Mouse (Mus musculus) liver, embryonic 13.5 days (tissue): Measurements from ENCODE around the gene Ppcs. TPM values are rescaled to one million over a fixed set of nuclear protein-coding genes. Genes with fewer than 3 reads are reported as not detected.
A peak's percentile ranks its signal among the peaks of the same experiment; 100 is the strongest.

Experiments
- ATAC-seq: fragments of 200-750 bp; cut with Nextera tagmentation; 2 replicates; pipeline ENCODE4 v1.8.0; 2017; ENCODE audit warnings: low read depth, mild to moderate bottlenecking, moderate number of reproducible peaks, moderate library complexity
- DNase-seq: peaks from one replicate; pipeline ENCODE4 v3.0.0; 2022
- H3K27ac ChIP-seq: fragments of 300-500 bp; sonication (generic); 2 replicates; pipeline ENCODE4 v1.5.1; 2015; ENCODE audit warnings: moderate library complexity, mild to moderate bottlenecking, inconsistent platforms
- H3K27me3 ChIP-seq: fragments of 300-500 bp; sonication (generic); 2 replicates; pipeline ENCODE4 v1.6.1; 2015; ENCODE audit warnings: mild to moderate bottlenecking, inconsistent platforms
- H3K36me3 ChIP-seq: fragments of 300-500 bp; sonication (generic); 2 replicates; pipeline ENCODE4 v1.6.1; 2015; ENCODE audit warnings: mild to moderate bottlenecking, inconsistent platforms
- H3K4me1 ChIP-seq: fragments of 300-500 bp; sonication (generic); replicated peaks from 2 replicates; pipeline ENCODE4 v1.6.1; 2015; ENCODE audit warnings: inconsistent platforms
- H3K4me2 ChIP-seq: fragments of 300-500 bp; sonication (generic); 2 replicates; pipeline ENCODE4 v1.6.1; 2015; ENCODE audit warnings: inconsistent platforms, mild to moderate bottlenecking, moderate library complexity
- H3K4me3 ChIP-seq: fragments of 300-500 bp; sonication (generic); replicated peaks from 2 replicates; pipeline ENCODE4 v1.5.1; 2015; ENCODE audit warnings: mild to moderate bottlenecking, inconsistent platforms
- H3K9ac ChIP-seq: fragments of 300-500 bp; sonication (generic); 2 replicates; pipeline ENCODE4 v1.6.1; 2015; ENCODE audit warnings: mild to moderate bottlenecking, inconsistent platforms
- H3K9me3 ChIP-seq: fragments of 300-500 bp; sonication (generic); replicated peaks from 2 replicates; pipeline ENCODE4 v1.6.1; 2016; ENCODE audit warnings: inconsistent platforms
- WGBS: fragments of 180-500 bp; shearing (Covaris S2); methylation state at CpG from one replicate; pipeline ENCODE4 v1.1.7; 2015; ENCODE audit not compliant: insufficient replicate concordance; 5-methylcytosine and 5-hydroxymethylcytosine counted together
- polyA plus RNA-seq: library from polyadenylated mRNA; unstranded; fragments of >200 nt; fragmentation: Nextera tagmentation; extraction: Ambion mirVana; gene quantifications from 2 replicates; pipeline ENCODE4 v1.2.1, GENCODE M21; 2015

The Ppcs gene
- polyA plus RNA-seq, 1 experiment from 2014 or later = 14.9 TPM

- 42% methylated on average over 3 of the region's 3 CpGs for WGBS
Measured at GRCm38 (mm10) chr4:119447786-119448185, 25.6 kb upstream of the Ppcs start.

DNA sequence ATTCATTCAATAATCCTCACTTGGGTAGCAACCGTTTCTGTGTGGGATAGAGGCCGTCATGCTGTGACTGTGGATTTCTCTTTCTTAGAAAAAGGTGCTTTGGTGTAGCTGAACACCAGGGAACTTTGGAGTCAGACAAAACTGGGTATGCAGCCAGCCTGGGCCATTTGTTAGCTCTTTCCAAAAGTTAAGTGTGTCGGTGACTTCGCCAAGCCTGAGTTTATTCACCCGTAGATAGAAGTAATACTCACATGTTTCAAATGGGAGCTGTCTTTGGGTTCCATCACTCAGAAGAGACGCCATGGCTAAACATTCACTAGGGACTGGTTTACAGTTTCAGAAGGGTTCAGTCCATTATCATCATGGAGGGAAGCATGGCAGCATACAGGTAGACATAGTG is 25.0 kb upstream of the Ppcs start:
- 79% methylated on average over 6 of the region's 6 CpGs for WGBS
- no peak for DNase-seq
- Histone ChIP-seq H3K4me3 (no peak overlapping the region), H3K9ac (no peak overlapping the region), H3K27ac (no peak overlapping the region), H3K9me3 (no peaks in the 10 kb centered on the region), H3K27me3 (no peaks in the 10 kb centered on the region), H3K4me2 (no peak overlapping the region), H3K36me3 (no peaks in the 10 kb centered on the region), H3K4me1 (peaks cover 13% of the 10 kb centered on the region)
- no peak for ATAC-seq

More at GRCm38 (mm10) chr4:119447786-119448185, 25.6 kb upstream of the Ppcs start:
- Histone ChIP-seq H3K4me2 (no peak overlapping the region), H3K27ac (no peak overlapping the region), H3K9me3 (no peaks in the 10 kb centered on the region), H3K4me1 (peaks cover 8% of the 10 kb centered on the region; the same call in 1 of the 2 replicates), H3K9ac (no peak overlapping the region), H3K4me3 (no peak overlapping the region), H3K36me3 (no peaks in the 10 kb centered on the region), H3K27me3 (no peaks in the 10 kb centered on the region)
- ATAC-seq (no peak), DNase-seq (no peak)

DNA sequence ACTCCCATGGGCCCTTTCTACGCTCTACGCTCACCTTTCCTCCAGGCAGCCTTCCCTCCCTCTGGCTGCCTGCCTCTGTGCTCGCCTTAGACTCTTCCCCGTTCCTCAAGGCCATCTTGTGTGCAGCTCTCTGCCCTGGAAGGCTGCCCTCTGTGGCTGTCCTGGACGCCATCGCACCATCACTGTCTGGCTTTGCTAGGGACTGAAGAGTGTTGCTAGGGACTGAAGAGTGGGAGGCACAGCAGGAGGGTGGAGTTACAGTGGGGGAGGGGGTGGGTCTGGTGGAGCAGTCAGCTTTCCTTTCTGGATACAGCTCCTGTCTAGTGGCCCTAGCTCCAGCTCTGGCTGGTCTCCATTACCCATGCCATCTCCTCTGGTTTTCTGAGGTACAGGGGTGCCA is 20.3 kb upstream of the Ppcs start:
- no peak overlapping the region for H3K4me3 ChIP-seq
- no peak for DNase-seq
- peaks cover 15% of the 10 kb centered on the region for H3K4me1 ChIP-seq
- H3K4me2 ChIP-seq = no peak overlapping the region
- H3K9me3 ChIP-seq = no peaks in the 10 kb centered on the region
- no peaks in the 10 kb centered on the region for H3K27me3 ChIP-seq
- 47% methylated on average over 6 of the region's 6 CpGs for WGBS
- no peaks in the 10 kb centered on the region for H3K36me3 ChIP-seq
- H3K9ac ChIP-seq = no peak overlapping the region
- no peak overlapping the region for H3K27ac ChIP-seq
- ATAC-seq = no peak

DNA sequence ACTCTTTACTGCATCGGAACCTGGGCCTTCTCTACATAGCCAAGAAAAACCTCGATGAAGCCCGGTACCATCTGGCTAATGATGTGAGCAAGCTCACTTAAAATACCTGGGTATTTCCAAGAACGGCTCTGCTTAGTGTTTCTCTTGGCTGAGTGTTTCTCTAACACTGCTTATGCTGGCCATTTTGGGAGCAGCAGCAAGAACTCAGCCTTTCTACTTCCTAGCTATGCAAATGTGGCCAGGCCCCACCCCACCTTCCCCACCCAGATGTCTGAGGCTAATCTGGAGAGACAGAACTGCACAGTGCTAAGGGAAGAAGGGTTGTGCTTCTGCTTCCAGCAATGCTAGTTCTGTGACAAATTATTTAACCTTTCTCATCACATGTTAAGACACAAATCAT is 19.6 kb upstream of the Ppcs start:
- no peaks in the 10 kb centered on the region for H3K9me3 ChIP-seq
- no peaks in the 10 kb centered on the region for H3K36me3 ChIP-seq
- no peaks in the 10 kb centered on the region for H3K27me3 ChIP-seq
- WGBS = 76% methylated on average over 4 of the region's 4 CpGs
- no peak overlapping the region for H3K9ac ChIP-seq
- peaks cover 15% of the 10 kb centered on the region for H3K4me1 ChIP-seq
- ATAC-seq (peak; percentile 67), DNase-seq (no peak)
- no peak overlapping the region for H3K4me2 ChIP-seq
- H3K4me3 ChIP-seq = no peak overlapping the region
- H3K27ac ChIP-seq = no peak overlapping the region

DNA sequence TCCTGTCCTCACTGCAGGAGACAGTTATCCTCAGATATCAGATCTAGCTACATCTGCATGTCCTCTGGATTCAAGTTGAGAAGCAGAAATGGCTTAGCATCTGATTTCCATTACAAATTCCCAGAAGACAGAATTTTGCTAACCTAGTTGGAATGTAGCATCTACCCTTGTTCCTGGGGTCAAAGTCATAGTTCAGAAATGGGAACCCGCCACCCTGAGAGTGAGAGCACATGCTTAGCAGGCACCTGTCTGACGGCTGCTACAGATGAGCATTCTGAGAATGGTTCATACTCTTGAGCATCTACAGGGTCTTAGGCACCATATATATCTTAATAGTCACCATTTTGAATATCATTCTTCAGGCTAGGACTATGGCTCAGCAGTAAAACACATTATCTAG is 15.7 kb upstream of the Ppcs start:
- H3K9ac ChIP-seq = no peak overlapping the region
- DNase-seq (no peak), ATAC-seq (no peak)
- no peak overlapping the region for H3K4me3 ChIP-seq
- H3K4me1 ChIP-seq = peaks cover 7% of the 10 kb centered on the region; the same call in 1 of the 2 replicates
- H3K4me2 ChIP-seq = no peak overlapping the region
- WGBS = 70% methylated on average over 2 of the region's 2 CpGs
- no peaks in the 10 kb centered on the region for H3K36me3 ChIP-seq
- H3K9me3 ChIP-seq = no peaks in the 10 kb centered on the region
- H3K27me3 ChIP-seq = no peaks in the 10 kb centered on the region
- H3K27ac ChIP-seq = no peak overlapping the region

DNA sequence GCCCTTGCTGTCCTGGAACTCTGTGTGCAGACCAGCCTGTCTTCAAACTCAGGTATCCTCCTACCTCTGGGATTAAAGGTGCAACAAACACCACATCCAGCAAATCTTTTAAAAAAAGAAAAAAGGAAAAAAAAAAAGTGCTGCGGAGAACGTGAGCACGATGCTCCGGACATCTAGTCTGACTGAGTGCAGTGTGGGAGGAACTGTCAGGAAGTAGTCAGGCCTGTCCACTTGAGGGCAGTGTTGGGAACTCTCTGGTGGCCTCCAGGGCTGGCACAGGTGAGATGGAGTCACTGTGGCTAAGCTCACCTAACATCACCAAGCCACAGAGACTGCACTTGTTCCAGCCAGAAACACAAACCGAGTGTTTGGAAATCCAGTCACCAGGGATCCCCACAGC is 8.5 kb upstream of the Ppcs start:
- Histone ChIP-seq H3K4me1 (peaks cover 8% of the 10 kb centered on the region), H3K27ac (no peak overlapping the region), H3K36me3 (no peaks in the 10 kb centered on the region), H3K4me2 (peak overlapping the region; percentile 37), H3K4me3 (0 out of 2 replicates have a peak overlapping the region, but pooled peaks have one; percentile 19), H3K27me3 (no peaks in the 10 kb centered on the region), H3K9ac (no peak overlapping the region), H3K9me3 (no peaks in the 10 kb centered on the region)
- ATAC-seq (peak; percentile 61; the same call in 1 of the 2 replicates), DNase-seq (peak; percentile 29)
- 19% methylated on average over 5 of the region's 5 CpGs for WGBS

DNA sequence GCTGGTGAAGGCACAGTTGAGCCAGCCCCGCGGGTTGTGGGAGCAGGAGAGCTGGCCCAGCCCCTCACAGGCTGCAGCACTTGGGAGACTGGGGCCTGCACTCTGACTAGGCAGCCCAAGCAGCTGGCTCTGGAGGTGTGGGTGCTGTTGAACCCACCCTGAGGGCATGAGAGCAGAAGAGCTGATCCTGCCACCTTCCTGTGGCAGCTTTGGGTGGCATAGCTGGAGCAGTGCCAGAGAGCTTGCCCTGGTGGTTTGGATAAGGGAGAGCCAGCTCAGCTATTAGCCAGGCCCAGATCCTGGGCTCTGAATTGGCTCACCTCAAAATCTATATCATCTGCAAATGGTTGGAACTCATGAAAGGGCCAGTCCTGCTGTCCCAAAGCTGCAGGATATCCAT is 5.5 kb upstream of the Ppcs start:
- Histone ChIP-seq H3K27me3 (no peaks in the 10 kb centered on the region; the same call in 1 of the 2 replicates), H3K36me3 (no peaks in the 10 kb centered on the region), H3K9ac (no peak overlapping the region), H3K9me3 (no peaks in the 10 kb centered on the region), H3K27ac (no peak overlapping the region), H3K4me2 (no peak overlapping the region), H3K4me3 (no peak overlapping the region), H3K4me1 (peaks cover 38% of the 10 kb centered on the region)
- WGBS = 52% methylated on average over 2 of the region's 2 CpGs
- DNase-seq = no peak
- no peak for ATAC-seq

- H3K4me3 ChIP-seq = no peak overlapping the region
- H3K4me1 ChIP-seq = peaks cover 51% of the 10 kb centered on the region
- DNase-seq = no peak
- no peak for ATAC-seq
- H3K27ac ChIP-seq = peak overlapping the region; percentile 50; the same call in 1 of the 2 replicates
- peak overlapping the region; percentile 21; the same call in 1 of the 2 replicates for H3K4me2 ChIP-seq
- 44% methylated on average over 2 of the region's 2 CpGs for WGBS
- H3K9ac ChIP-seq = 0 out of 2 replicates have a peak overlapping the region, but pooled peaks have one; percentile 3
- no peaks in the 10 kb centered on the region for H3K9me3 ChIP-seq
- H3K36me3 ChIP-seq = no peaks in the 10 kb centered on the region
- no peaks in the 10 kb centered on the region; the same call in 1 of the 2 replicates for H3K27me3 ChIP-seq
Measured at GRCm38 (mm10) chr4:119425601-119426000, 3.4 kb upstream of the Ppcs start.

- ATAC-seq (peak; percentile 39; the same call in 1 of the 2 replicates), DNase-seq (peak; percentile 31)
- no peaks in the 10 kb centered on the region; the same call in 1 of the 2 replicates for H3K27me3 ChIP-seq
- 0 out of 2 replicates have a peak overlapping the region, but pooled peaks have one; percentile 3 for H3K9ac ChIP-seq
- peaks cover 53% of the 10 kb centered on the region for H3K4me1 ChIP-seq
- no peak overlapping the region for H3K4me3 ChIP-seq
- peak overlapping the region; percentile 21; the same call in 1 of the 2 replicates for H3K4me2 ChIP-seq
- peak overlapping the region; percentile 73 for H3K27ac ChIP-seq
- no peaks in the 10 kb centered on the region for H3K36me3 ChIP-seq
- H3K9me3 ChIP-seq = no peaks in the 10 kb centered on the region
- 47% methylated on average over 2 of the region's 2 CpGs for WGBS
Measured at GRCm38 (mm10) chr4:119425077-119425476, 2.9 kb upstream of the Ppcs start.

- peaks cover 72% of the 10 kb centered on the region for H3K4me1 ChIP-seq
Measured at GRCm38 (mm10) chr4:119421921-119422293, 313 bp downstream of the Ppcs start.

GRCm38 (mm10) chr4:119421191-119421590 is 1.0 kb downstream of the Ppcs start:
- Histone ChIP-seq H3K36me3 (no peaks in the 10 kb centered on the region), H3K27ac (no peak overlapping the region), H3K4me3 (peak overlapping the region; percentile 73), H3K4me2 (peak overlapping the region; percentile 88), H3K27me3 (peaks cover 5% of the 10 kb centered on the region), H3K9ac (peak overlapping the region; percentile 82), H3K4me1 (peaks cover 76% of the 10 kb centered on the region), H3K9me3 (no peaks in the 10 kb centered on the region)
- DNase-seq (no peak), ATAC-seq (no peak)
- 19% methylated on average over 3 of the region's 3 CpGs for WGBS

More at GRCm38 (mm10) chr4:119421921-119422293, 313 bp downstream of the Ppcs start:
- Histone ChIP-seq H3K9ac (peak overlapping the region; percentile 82), H3K4me3 (peak overlapping the region; percentile 73), H3K9me3 (no peaks in the 10 kb centered on the region), H3K36me3 (no peaks in the 10 kb centered on the region), H3K27me3 (no peaks in the 10 kb centered on the region; the same call in 1 of the 2 replicates), H3K4me2 (peak overlapping the region; percentile 88), H3K27ac (peak overlapping the region; percentile 67)
- under 1% methylated on average over 31 of the region's 31 CpGs for WGBS
- DNase-seq = no peak
- peak; percentile 47 for ATAC-seq

DNA sequence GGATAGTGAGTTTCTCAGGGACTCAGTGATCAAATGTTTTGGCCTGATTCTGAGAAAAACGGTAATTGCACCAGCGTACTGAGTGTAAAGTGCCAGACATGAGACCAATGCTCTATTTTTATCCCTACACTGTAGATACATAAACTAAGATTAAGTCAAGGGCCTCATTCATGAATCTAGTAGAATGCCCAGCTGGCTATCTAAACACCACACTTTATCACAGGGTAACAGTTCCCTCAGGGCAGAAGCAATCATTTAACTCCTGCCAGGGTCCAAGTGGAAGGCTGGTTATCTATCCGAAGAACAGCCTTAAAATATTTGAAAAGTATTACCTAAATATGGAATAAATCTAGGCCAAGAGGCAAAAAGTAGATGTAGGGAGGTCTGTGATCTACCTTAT is 4.3 kb downstream of the Ppcs start:
- Histone ChIP-seq H3K9ac (0 out of 2 replicates have a peak overlapping the region, but pooled peaks have one; percentile 9), H3K4me1 (peaks cover 57% of the 10 kb centered on the region), H3K9me3 (no peaks in the 10 kb centered on the region), H3K4me3 (no peak overlapping the region), H3K27me3 (peaks cover 25% of the 10 kb centered on the region), H3K27ac (peak overlapping the region; percentile 43; the same call in 1 of the 2 replicates), H3K36me3 (no peaks in the 10 kb centered on the region), H3K4me2 (peak overlapping the region; percentile 26)
- no peak for DNase-seq
- WGBS = 21% methylated on average over 3 of the region's 3 CpGs
- peak; percentile 49 for ATAC-seq
